Mouse (Mus musculus) thymus, adult 2 months (tissue): ENCODE measurements around the gene Foxl1.

ENCODE experiments used
- CTCF ChIP-seq: fragments of 200-500 bp; IDR thresholded peaks from 2 replicates; pipeline ENCODE4 v1.5.1; 2012; ENCODE audit warnings: mild to moderate bottlenecking, control low read depth, low read length, moderate library complexity, borderline replicate concordance; ENCODE audit not compliant: control insufficient read depth, poor library complexity, insufficient read depth; ENCODE audit errors: extremely low read depth
- POLR2A ChIP-seq: fragments of 200-500 bp; IDR thresholded peaks from 2 replicates; pipeline ENCODE4 v1.6.1; 2012; ENCODE audit warnings: mild to moderate bottlenecking, low read length, control low read depth, moderate library complexity; ENCODE audit not compliant: control insufficient read depth, poor library complexity, insufficient read depth; ENCODE audit errors: extremely low read depth

- TF ChIP-seq POLR2A (no peak), CTCF (no peak)
Observed at GRCm38 (mm10) chr8:121083936-121084209, 43.9 kb upstream of the Foxl1 start.
